Mouse (Mus musculus) lung, postnatal 0 days (tissue): Measurements from ENCODE around the gene Schip1.

ENCODE experiments used
- CTCF ChIP-seq: IDR thresholded peaks from 2 replicates; pipeline ENCODE4 v1.5.1; 2016; ENCODE audit warnings: antibody characterized with exemption, mild to moderate bottlenecking
- EP300 ChIP-seq: IDR thresholded peaks from 2 replicates; pipeline ENCODE4 v1.6.1; 2016; ENCODE audit warnings: antibody characterized with exemption, mild to moderate bottlenecking, control low read depth

DNA sequence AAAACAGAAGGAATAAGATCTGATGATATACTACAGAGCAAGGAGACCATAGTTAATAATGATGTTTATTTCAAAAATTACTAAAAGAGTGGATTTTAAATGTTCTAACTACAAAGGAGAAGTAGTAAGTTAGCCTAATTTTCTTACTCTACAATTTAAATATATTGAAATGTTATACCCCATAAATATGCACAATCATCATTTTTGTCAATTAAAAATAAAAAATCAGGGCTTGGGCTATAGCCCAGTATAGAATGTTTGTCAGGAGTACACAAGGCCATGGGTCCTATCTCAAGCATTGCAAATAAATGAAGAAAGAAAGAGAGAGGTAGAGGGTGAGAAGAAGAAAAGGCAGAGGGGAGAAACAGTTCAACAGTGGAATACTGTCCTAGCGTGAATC is 387.0 kb downstream of the Schip1 start:
- TF ChIP-seq EP300 (no peak), CTCF (no peak)
